Mouse (Mus musculus) liver, embryonic 15.5 days (tissue): ENCODE data around the gene Spata31d1a. TPM values are rescaled to one million over a fixed set of nuclear protein-coding genes. Genes with fewer than 3 reads are reported as not detected.
"Not testable (repeated sequence)": the region's sequence is repeated elsewhere in the genome, so short reads cannot be mapped to it uniquely, and the experiment has no call there.

Source experiments
- ATAC-seq: fragments of 200-750 bp; cut with Nextera tagmentation; 2 replicates; pipeline ENCODE4 v1.8.0; 2017; ENCODE audit warnings: moderate number of reproducible peaks, mild to moderate bottlenecking, moderate library complexity; ENCODE audit not compliant: insufficient read depth
- H3K27ac ChIP-seq: fragments of 300-500 bp; sonication (generic); replicated peaks from 2 replicates; pipeline ENCODE4 v1.5.1; 2015; ENCODE audit warnings: mild to moderate bottlenecking, inconsistent platforms
- H3K27me3 ChIP-seq: fragments of 300-500 bp; sonication (generic); 2 replicates; pipeline ENCODE4 v1.6.1; 2015; ENCODE audit warnings: mild to moderate bottlenecking, inconsistent platforms
- H3K36me3 ChIP-seq: fragments of 300-500 bp; sonication (generic); replicated peaks from 2 replicates; pipeline ENCODE4 v1.6.1; 2015; ENCODE audit warnings: moderate library complexity, mild to moderate bottlenecking, inconsistent platforms
- H3K4me1 ChIP-seq: fragments of 300-500 bp; sonication (generic); replicated peaks from 2 replicates; pipeline ENCODE4 v1.6.1; 2015; ENCODE audit warnings: inconsistent platforms
- H3K4me2 ChIP-seq: fragments of 300-500 bp; sonication (generic); 2 replicates; pipeline ENCODE4 v1.6.1; 2015; ENCODE audit warnings: moderate library complexity, mild to moderate bottlenecking, inconsistent platforms
- H3K4me3 ChIP-seq: fragments of 300-500 bp; sonication (generic); replicated peaks from 2 replicates; pipeline ENCODE4 v1.5.1; 2015; ENCODE audit warnings: mild to moderate bottlenecking, inconsistent platforms
- H3K9ac ChIP-seq: fragments of 300-500 bp; sonication (generic); 2 replicates; pipeline ENCODE4 v1.6.1; 2015; ENCODE audit warnings: moderate library complexity, mild to moderate bottlenecking, inconsistent platforms
- H3K9me3 ChIP-seq: fragments of 300-500 bp; sonication (generic); replicated peaks from 2 replicates; pipeline ENCODE4 v1.6.1; 2016; ENCODE audit warnings: inconsistent platforms
- WGBS: fragments of 180-500 bp; shearing (Covaris S2); methylation state at CpG from one replicate; pipeline ENCODE4 v1.1.7; 2015; ENCODE audit warnings: mixed read lengths; ENCODE audit not compliant: insufficient replicate concordance; 5-methylcytosine and 5-hydroxymethylcytosine counted together
- polyA plus RNA-seq: library from polyadenylated mRNA; unstranded; fragments of >200 nt; fragmentation: Nextera tagmentation; extraction: Ambion mirVana; gene quantifications from 2 replicates; pipeline ENCODE4 v1.2.1, GENCODE M21; 2015

Gene Spata31d1a
- polyA plus RNA-seq, 1 experiment from 2014 or later, result not detected

DNA sequence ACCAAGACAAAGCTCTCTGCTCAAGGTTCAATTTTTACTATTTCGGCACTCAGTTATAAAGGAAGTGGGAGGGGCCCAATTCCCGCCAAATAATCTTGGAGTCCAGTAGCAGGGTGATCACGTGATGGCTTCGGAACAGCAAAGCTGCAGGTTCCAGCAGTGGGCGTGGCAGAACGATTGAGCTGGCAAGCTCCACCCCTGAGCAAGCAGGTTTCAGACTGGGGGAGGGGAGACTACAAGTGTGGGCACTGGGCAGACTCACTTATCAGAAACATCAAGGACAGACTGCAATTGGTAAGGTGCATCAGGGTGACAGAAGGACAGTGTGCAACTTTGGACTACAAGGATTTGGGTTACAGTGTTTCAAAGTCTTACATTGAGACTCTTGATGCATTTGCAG lies 24.2 kb upstream of the Spata31d1a start:
- Histone ChIP-seq H3K4me1 (peaks cover 81% of the 10 kb centered on the region), H3K4me2 (peak overlapping the region; percentile 49), H3K27ac (peak overlapping the region; percentile 95), H3K4me3 (peak overlapping the region; percentile 5; the same call in 1 of the 2 replicates)
- H3K27me3 ChIP-seq, H3K36me3 ChIP-seq, H3K9ac ChIP-seq, ATAC-seq, H3K9me3 ChIP-seq: not testable (repeated sequence)
- 12% methylated on average over 6 of the region's 6 CpGs for WGBS

- no peak for ATAC-seq
- H3K4me1 ChIP-seq, result peaks cover 81% of the 10 kb centered on the region
- peaks cover 10% of the 10 kb centered on the region; the same call in 1 of the 2 replicates for H3K27me3 ChIP-seq
- peak overlapping the region; percentile 56; the same call in 1 of the 2 replicates for H3K27ac ChIP-seq
- no peak overlapping the region for H3K9ac ChIP-seq
- WGBS, result 55% methylated on average over 4 of the region's 4 CpGs
- no peaks in the 10 kb centered on the region for H3K36me3 ChIP-seq
- H3K4me2 ChIP-seq, result peak overlapping the region; percentile 49
- no peak overlapping the region for H3K4me3 ChIP-seq
- H3K9me3 ChIP-seq, result no peaks in the 10 kb centered on the region
These were observed 23.8 kb upstream of the Spata31d1a start for GRCm38 (mm10) chr13:59733936-59734335.

DNA sequence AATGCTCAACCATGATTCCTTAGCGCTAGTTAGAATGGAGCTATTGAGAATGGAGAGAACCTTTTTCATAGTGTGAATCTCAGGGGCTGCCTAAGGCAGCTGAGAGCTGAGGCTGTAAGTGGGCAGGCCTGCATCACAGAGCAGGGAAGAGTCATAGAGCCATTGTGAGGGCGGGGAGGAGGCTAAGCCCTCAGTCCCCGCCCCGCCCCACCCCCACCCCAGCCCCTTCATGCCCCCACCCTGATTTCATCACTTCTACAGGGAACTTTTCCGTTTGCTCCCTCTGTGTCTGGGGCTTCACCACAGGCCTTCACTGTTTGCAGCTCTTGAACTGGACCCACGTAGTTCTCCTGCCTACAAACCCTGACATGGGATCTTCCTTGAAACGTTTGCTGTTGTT lies 21.5 kb upstream of the Spata31d1a start, which contains the start of gene Spata31d1d:
Gene Spata31d1d (minus strand): TSS at position 101 of the 400 bp plus-strand sequence.
- Histone ChIP-seq H3K27me3 (peaks cover 27% of the 10 kb centered on the region), H3K27ac (peak within 1 kb of the TSS; percentile 19; the same call in 1 of the 2 replicates), H3K4me3 (no peak within 1 kb of the TSS), H3K4me2 (no peak within 1 kb of the TSS), H3K9ac (no peak within 1 kb of the TSS), H3K4me1 (peaks cover 72% of the 10 kb centered on the region), H3K36me3 (no peaks in the 10 kb centered on the region), H3K9me3 (no peaks in the 10 kb centered on the region)
- 41% methylated on average over 7 of the region's 7 CpGs for WGBS
- no peak for ATAC-seq

- H3K4me1 ChIP-seq, result peaks cover 55% of the 10 kb centered on the region
- peaks cover 52% of the 10 kb centered on the region for H3K27me3 ChIP-seq
- no peaks in the 10 kb centered on the region for H3K9me3 ChIP-seq
- WGBS, result 14% methylated on average over 7 of the region's 7 CpGs
- H3K27ac ChIP-seq, result peak overlapping the region; percentile 48; the same call in 1 of the 2 replicates
- no peaks in the 10 kb centered on the region for H3K36me3 ChIP-seq
- peak; percentile 75 for ATAC-seq
- no peak overlapping the region for H3K4me3 ChIP-seq
- H3K4me2 ChIP-seq, result peak overlapping the region; percentile 30; the same call in 1 of the 2 replicates
- no peak overlapping the region for H3K9ac ChIP-seq
These were observed 18.4 kb upstream of the Spata31d1a start for GRCm38 (mm10) chr13:59728378-59729093.

- Histone ChIP-seq H3K4me1 (peaks cover 52% of the 10 kb centered on the region), H3K36me3 (no peaks in the 10 kb centered on the region), H3K9ac (no peak overlapping the region), H3K9me3 (no peaks in the 10 kb centered on the region), H3K27me3 (peaks cover 52% of the 10 kb centered on the region), H3K4me3 (no peak overlapping the region; the same call in 1 of the 2 replicates), H3K4me2 (peak overlapping the region; percentile 32), H3K27ac (no peak overlapping the region)
- no peak for ATAC-seq
- 21% methylated on average over 29 of the region's 29 CpGs for WGBS
These were observed 16.2 kb upstream of the Spata31d1a start for GRCm38 (mm10) chr13:59726139-59726867.

DNA sequence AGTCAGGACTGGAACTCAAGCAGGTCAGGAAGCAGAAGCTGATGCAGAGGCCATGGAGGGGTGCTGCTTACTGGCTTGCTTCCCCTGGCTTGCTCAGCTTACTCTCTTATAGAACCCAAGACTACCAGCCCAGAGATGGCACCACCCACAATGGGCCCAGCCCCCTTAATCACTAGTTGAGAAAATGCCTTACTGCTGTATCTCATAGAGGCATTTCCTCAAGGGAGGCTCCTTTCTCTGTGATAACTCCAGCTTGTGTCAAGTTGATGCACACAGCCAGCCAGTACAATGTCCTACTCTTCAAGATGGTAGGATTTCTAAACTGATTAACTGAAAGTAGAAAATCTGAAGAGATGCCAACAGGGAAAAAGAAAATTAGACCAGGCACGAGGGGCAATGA lies 12.0 kb upstream of the Spata31d1a start:
- Histone ChIP-seq H3K4me1 (peaks cover 39% of the 10 kb centered on the region), H3K27me3 (peaks cover 29% of the 10 kb centered on the region)
- not testable (repeated sequence) for H3K36me3 ChIP-seq, H3K4me2 ChIP-seq, H3K9me3 ChIP-seq, H3K27ac ChIP-seq, H3K9ac ChIP-seq, H3K4me3 ChIP-seq
- ATAC-seq, result peak; percentile 43; the same call in 1 of the 2 replicates
- 41% methylated on average over 1 of the region's 1 CpGs for WGBS

DNA sequence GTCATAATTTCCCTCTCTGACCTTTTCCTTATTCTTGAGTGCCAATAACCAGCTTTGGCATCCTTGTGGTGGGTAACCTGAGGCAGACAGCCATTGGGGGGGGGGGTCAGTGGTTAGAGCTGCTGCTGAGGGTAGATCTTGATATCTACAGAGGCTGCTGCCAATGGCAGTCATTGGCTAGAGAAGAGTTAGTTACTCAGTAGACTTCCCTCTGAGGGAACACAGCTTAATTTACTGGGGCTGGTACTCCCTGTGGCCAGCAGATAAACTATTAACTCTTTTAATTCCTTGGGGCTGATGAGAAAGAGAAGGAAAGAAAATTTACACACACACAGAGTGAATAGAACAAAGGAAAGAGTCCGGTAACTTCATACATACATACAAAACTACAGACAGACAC lies 9.3 kb upstream of the Spata31d1a start:
- no peak overlapping the region for H3K4me2 ChIP-seq
- no peak overlapping the region for H3K27ac ChIP-seq
- H3K27me3 ChIP-seq, result peaks cover 10% of the 10 kb centered on the region
- WGBS, result 50% methylated on average over 1 of the region's 1 CpGs
- H3K9ac ChIP-seq, result 0 out of 2 replicates have a peak overlapping the region, but pooled peaks have one; percentile 15
- ATAC-seq, result peak; percentile 73
- H3K4me3 ChIP-seq, result no peak overlapping the region
- peaks cover 28% of the 10 kb centered on the region for H3K4me1 ChIP-seq
- no peaks in the 10 kb centered on the region for H3K9me3 ChIP-seq
- no peaks in the 10 kb centered on the region for H3K36me3 ChIP-seq

GRCm38 (mm10) chr13:59718857-59719440 lies 8.8 kb upstream of the Spata31d1a start:
- not testable (repeated sequence) for ATAC-seq

GRCm38 (mm10) chr13:59713710-59714109 lies 3.6 kb upstream of the Spata31d1a start:
- Histone ChIP-seq H3K9ac (no peak overlapping the region), H3K27me3 (peaks cover 37% of the 10 kb centered on the region), H3K4me1 (peaks cover 5% of the 10 kb centered on the region; the same call in 1 of the 2 replicates), H3K9me3 (no peaks in the 10 kb centered on the region), H3K36me3 (no peaks in the 10 kb centered on the region), H3K4me2 (no peak overlapping the region), H3K4me3 (no peak overlapping the region), H3K27ac (no peak overlapping the region)
- ATAC-seq, result no peak
- 32% methylated on average over 3 of the region's 3 CpGs for WGBS

More at GRCm38 (mm10) chr13:59718857-59719440, 8.8 kb upstream of the Spata31d1a start:
- Histone ChIP-seq H3K4me2 (peak overlapping the region; percentile 13; the same call in 1 of the 2 replicates), H3K27me3 (peaks cover 12% of the 10 kb centered on the region), H3K4me1 (peaks cover 28% of the 10 kb centered on the region), H3K9ac (0 out of 2 replicates have a peak overlapping the region, but pooled peaks have one; percentile 15)
- not testable (repeated sequence) for H3K4me3 ChIP-seq, H3K9me3 ChIP-seq, H3K27ac ChIP-seq, H3K36me3 ChIP-seq
- 14% methylated on average over 6 of the region's 6 CpGs for WGBS

DNA sequence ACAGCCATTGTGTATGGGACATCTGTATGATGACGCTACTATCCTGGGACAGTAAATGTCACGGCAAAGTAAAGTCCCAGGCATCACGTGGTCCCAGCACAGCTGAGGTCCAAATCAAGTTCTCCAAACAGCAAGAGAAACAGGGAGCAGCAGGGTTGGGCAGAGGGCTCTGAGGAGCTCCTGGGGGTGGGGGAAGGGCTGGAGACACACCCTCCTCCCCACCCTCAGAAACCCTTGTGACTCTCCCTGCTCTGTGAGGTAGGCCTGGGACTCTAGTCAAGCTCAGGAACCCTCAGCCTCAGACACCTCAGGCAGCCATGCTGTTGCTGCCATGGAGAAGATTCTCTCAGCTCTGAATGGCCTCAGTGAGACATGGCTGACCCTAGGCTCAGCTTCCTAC lies 1.9 kb upstream of the Spata31d1a start, which contains the start of gene Spata31d1b:
Gene Spata31d1b (plus strand): TSS at position 301 of the 400 bp plus-strand sequence.
- H3K27me3 ChIP-seq, result peaks cover 37% of the 10 kb centered on the region
- not testable (repeated sequence) for H3K4me3 ChIP-seq, ATAC-seq, H3K27ac ChIP-seq, H3K9me3 ChIP-seq, H3K36me3 ChIP-seq, H3K4me2 ChIP-seq, H3K4me1 ChIP-seq, H3K9ac ChIP-seq
- WGBS, result 45% methylated on average over 3 of the region's 3 CpGs
